Mouse (Mus musculus): Measurements from ENCODE around the gene Smim20. TPM values are rescaled to one million over a fixed set of nuclear protein-coding genes. Genes with fewer than 3 reads are reported as not detected.

Smim20 gene
- polyA plus RNA-seq, 1 experiment from 2014 or later = 72.5 TPM

GRCm38 (mm10) chr5:53242865-53243499 is 23.9 kb upstream of the Smim20 start:
- H3K9me3 ChIP-seq = no peaks in the 10 kb centered on the region
- H3K36me3 ChIP-seq = no peaks in the 10 kb centered on the region
- WGBS = 91% methylated on average over 7 of the region's 7 CpGs
- H3K4me3 ChIP-seq = no peak overlapping the region
- H3K27ac ChIP-seq (replicated peaks) = no peak overlapping the region
- no peak overlapping the region for H3K4me2 ChIP-seq (replicated peaks)
- no peak for ATAC-seq (ENCODE audit: low FRiP score, low read depth)
- peaks cover 8% of the 10 kb centered on the region; the same call in 1 of the 2 replicates for H3K4me1 ChIP-seq
- H3K27me3 ChIP-seq = 0 out of 2 replicates have a peak, but pooled peaks cover 10% of the 10 kb centered on the region
- H3K9ac ChIP-seq (replicated peaks) = no peak overlapping the region

- H3K27me3 ChIP-seq = 0 out of 2 replicates have a peak, but pooled peaks cover 10% of the 10 kb centered on the region
- ATAC-seq (ENCODE audit: low FRiP score, low read depth) = no peak
- H3K9me3 ChIP-seq = no peaks in the 10 kb centered on the region
- H3K9ac ChIP-seq (replicated peaks) = no peak overlapping the region
- WGBS = 83% methylated on average over 10 of the region's 10 CpGs
- no peak overlapping the region for H3K27ac ChIP-seq (replicated peaks)
- no peaks in the 10 kb centered on the region for H3K36me3 ChIP-seq
- no peak overlapping the region for H3K4me2 ChIP-seq (replicated peaks)
- no peak overlapping the region for H3K4me3 ChIP-seq
- peaks cover 12% of the 10 kb centered on the region; the same call in 1 of the 2 replicates for H3K4me1 ChIP-seq
Measured at GRCm38 (mm10) chr5:53243933-53244332, 22.9 kb upstream of the Smim20 start.

- no peak overlapping the region for H3K4me3 ChIP-seq
- WGBS = 37% methylated on average over 11 of the region's 11 CpGs
- ATAC-seq (ENCODE audit: low FRiP score, low read depth) = peak; percentile 25; the same call in 1 of the 2 replicates
- H3K27ac ChIP-seq (replicated peaks) = no peak overlapping the region
- no peak overlapping the region for H3K4me2 ChIP-seq (replicated peaks)
- H3K4me1 ChIP-seq = peaks cover 11% of the 10 kb centered on the region; the same call in 1 of the 2 replicates
- no peaks in the 10 kb centered on the region for H3K9me3 ChIP-seq
- peaks cover 12% of the 10 kb centered on the region for H3K27me3 ChIP-seq
- no peak overlapping the region for H3K9ac ChIP-seq (replicated peaks)
- no peaks in the 10 kb centered on the region for H3K36me3 ChIP-seq
Measured at GRCm38 (mm10) chr5:53248499-53248898, 18.4 kb upstream of the Smim20 start.

GRCm38 (mm10) chr5:53249431-53250061 is 17.3 kb upstream of the Smim20 start:
- Histone ChIP-seq H3K4me2 (replicated peaks) (no peak overlapping the region), H3K9ac (replicated peaks) (no peak overlapping the region), H3K27me3 (peaks cover 18% of the 10 kb centered on the region), H3K4me3 (no peak overlapping the region), H3K4me1 (peaks cover 11% of the 10 kb centered on the region; the same call in 1 of the 2 replicates), H3K9me3 (no peaks in the 10 kb centered on the region), H3K27ac (replicated peaks) (no peak overlapping the region), H3K36me3 (no peaks in the 10 kb centered on the region)
- WGBS = 70% methylated on average over 4 of the region's 4 CpGs
- peak; percentile 74 for ATAC-seq (ENCODE audit: low FRiP score, low read depth)

GRCm38 (mm10) chr5:53254154-53254553 is 12.7 kb upstream of the Smim20 start:
- H3K4me1 ChIP-seq = peaks cover 31% of the 10 kb centered on the region
- H3K27me3 ChIP-seq = peaks cover 29% of the 10 kb centered on the region
- ATAC-seq (ENCODE audit: low FRiP score, low read depth) = no peak

GRCm38 (mm10) chr5:53254821-53255220 is 12.1 kb upstream of the Smim20 start:
- WGBS = 20% methylated on average over 3 of the region's 3 CpGs
- Histone ChIP-seq H3K4me1 (peaks cover 24% of the 10 kb centered on the region), H3K4me3 (no peak overlapping the region), H3K9me3 (no peaks in the 10 kb centered on the region), H3K27me3 (peaks cover 32% of the 10 kb centered on the region), H3K36me3 (no peaks in the 10 kb centered on the region), H3K9ac (replicated peaks) (no peak overlapping the region), H3K4me2 (replicated peaks) (no peak overlapping the region), H3K27ac (replicated peaks) (no peak overlapping the region)
- no peak for ATAC-seq (ENCODE audit: low FRiP score, low read depth)

More at GRCm38 (mm10) chr5:53254154-53254553, 12.7 kb upstream of the Smim20 start:
- Histone ChIP-seq H3K36me3 (no peaks in the 10 kb centered on the region), H3K4me3 (no peak overlapping the region), H3K9ac (replicated peaks) (no peak overlapping the region), H3K27ac (replicated peaks) (no peak overlapping the region), H3K9me3 (no peaks in the 10 kb centered on the region), H3K4me2 (replicated peaks) (no peak overlapping the region)
- 81% methylated on average over 5 of the region's 5 CpGs for WGBS

- Histone ChIP-seq H3K27me3 (peaks cover 29% of the 10 kb centered on the region), H3K4me2 (replicated peaks) (peak overlapping the region; percentile 68), H3K4me1 (peaks cover 23% of the 10 kb centered on the region), H3K27ac (replicated peaks) (no peak overlapping the region), H3K36me3 (no peaks in the 10 kb centered on the region), H3K4me3 (peak overlapping the region; percentile 38), H3K9me3 (no peaks in the 10 kb centered on the region), H3K9ac (replicated peaks) (peak overlapping the region; percentile 49)
- 5% methylated on average over 29 of the region's 29 CpGs for WGBS
- peak; percentile 69 for ATAC-seq (ENCODE audit: low FRiP score, low read depth)
Measured at GRCm38 (mm10) chr5:53258038-53258786, 8.7 kb upstream of the Smim20 start.

GRCm38 (mm10) chr5:53259894-53260293 is 7.0 kb upstream of the Smim20 start:
- Histone ChIP-seq H3K9me3 (no peaks in the 10 kb centered on the region), H3K4me2 (replicated peaks) (no peak overlapping the region), H3K9ac (replicated peaks) (no peak overlapping the region), H3K36me3 (no peaks in the 10 kb centered on the region), H3K4me3 (no peak overlapping the region), H3K4me1 (peaks cover 21% of the 10 kb centered on the region), H3K27ac (replicated peaks) (no peak overlapping the region), H3K27me3 (peaks cover 23% of the 10 kb centered on the region)
- ATAC-seq (ENCODE audit: low FRiP score, low read depth) = no peak
- WGBS = 68% methylated on average over 5 of the region's 5 CpGs

GRCm38 (mm10) chr5:53261999-53262398 is 4.9 kb upstream of the Smim20 start:
- WGBS = 90% methylated on average over 10 of the region's 10 CpGs
- H3K4me1 ChIP-seq = peaks cover 12% of the 10 kb centered on the region
- no peak overlapping the region for H3K27ac ChIP-seq (replicated peaks)
- no peaks in the 10 kb centered on the region for H3K36me3 ChIP-seq
- no peak overlapping the region for H3K4me3 ChIP-seq
- H3K9ac ChIP-seq (replicated peaks) = no peak overlapping the region
- ATAC-seq (ENCODE audit: low FRiP score, low read depth) = no peak
- H3K4me2 ChIP-seq (replicated peaks) = no peak overlapping the region
- H3K9me3 ChIP-seq = no peaks in the 10 kb centered on the region
- peaks cover 17% of the 10 kb centered on the region for H3K27me3 ChIP-seq

GRCm38 (mm10) chr5:53264061-53264460 is 2.8 kb upstream of the Smim20 start:
- no peak overlapping the region for H3K4me3 ChIP-seq
- no peak overlapping the region for H3K4me2 ChIP-seq (replicated peaks)
- peaks cover 9% of the 10 kb centered on the region; the same call in 1 of the 2 replicates for H3K27me3 ChIP-seq
- no peak overlapping the region for H3K27ac ChIP-seq (replicated peaks)
- H3K36me3 ChIP-seq = no peaks in the 10 kb centered on the region
- ATAC-seq (ENCODE audit: low FRiP score, low read depth) = no peak
- WGBS = 90% methylated on average over 5 of the region's 5 CpGs
- no peak overlapping the region for H3K9ac ChIP-seq (replicated peaks)
- peaks cover 12% of the 10 kb centered on the region for H3K4me1 ChIP-seq
- H3K9me3 ChIP-seq = no peaks in the 10 kb centered on the region

- Histone ChIP-seq H3K9me3 (no peaks in the 10 kb centered on the region), H3K9ac (replicated peaks) (no peak overlapping the region), H3K27ac (replicated peaks) (no peak overlapping the region), H3K4me1 (peaks cover 12% of the 10 kb centered on the region), H3K4me2 (replicated peaks) (no peak overlapping the region), H3K4me3 (no peak overlapping the region), H3K36me3 (no peaks in the 10 kb centered on the region), H3K27me3 (no peaks in the 10 kb centered on the region)
- 80% methylated on average over 12 of the region's 12 CpGs for WGBS
- no peak for ATAC-seq (ENCODE audit: low FRiP score, low read depth)
Measured at GRCm38 (mm10) chr5:53265740-53266139, 1.1 kb upstream of the Smim20 start.

GRCm38 (mm10) chr5:53266181-53266580 is 702 bp upstream of the Smim20 start:
- Histone ChIP-seq H3K9ac (replicated peaks) (no peak overlapping the region), H3K4me1 (peaks cover 12% of the 10 kb centered on the region), H3K4me3 (no peak overlapping the region), H3K9me3 (no peaks in the 10 kb centered on the region), H3K4me2 (replicated peaks) (no peak overlapping the region), H3K27me3 (no peaks in the 10 kb centered on the region), H3K36me3 (no peaks in the 10 kb centered on the region), H3K27ac (replicated peaks) (no peak overlapping the region)
- ATAC-seq (ENCODE audit: low FRiP score, low read depth) = peak; percentile 1; the same call in 1 of the 2 replicates
- 86% methylated on average over 4 of the region's 4 CpGs for WGBS
